Mouse (Mus musculus): Measurements from ENCODE around the gene Vmn2r45. TPM values are rescaled to one million over a fixed set of nuclear protein-coding genes. Genes with fewer than 3 reads are reported as not detected.
"Not testable (repeated sequence)": the region's sequence is repeated elsewhere in the genome, so short reads cannot be mapped to it uniquely, and the experiment has no call there.

Gene Vmn2r45
- polyA plus RNA-seq (2016; fragmentation: Nextera tagmentation; extraction: Ambion mirVana): not detected in 2 replicates

DNA sequence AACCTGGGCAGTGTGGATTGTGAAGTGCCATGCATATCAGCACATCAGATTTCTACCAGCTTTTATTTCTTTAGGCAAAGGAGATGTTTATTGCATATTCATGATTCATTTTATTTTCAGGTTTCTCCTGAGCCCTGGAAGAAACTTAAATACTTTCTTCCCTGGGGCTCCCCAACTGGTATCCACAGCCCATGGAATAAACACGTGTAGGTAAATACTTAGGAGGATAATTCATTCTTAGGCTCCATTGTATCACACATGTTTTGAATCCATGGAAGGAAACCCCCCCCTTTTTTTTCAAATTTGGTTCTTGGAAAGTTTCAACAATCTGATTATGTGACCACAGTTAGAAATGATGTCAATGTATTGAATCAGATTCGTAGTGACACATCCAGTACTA lies at the start of gene Vmn2r45:
TSS of gene Vmn2r45 (minus strand) at position 101 of the 400 bp plus-strand sequence.
- H3K27ac ChIP-seq; H3K4me3 ChIP-seq; DNase-seq (ENCODE audit: extremely low spot score, low spot score); H3K36me3 ChIP-seq (replicated peaks); H3K27me3 ChIP-seq (ENCODE audit: poor library complexity, severe bottlenecking); H3K4me1 ChIP-seq; H3K9me3 ChIP-seq: not testable (repeated sequence)
- 59% methylated on average over 2 of the region's 2 CpGs for WGBS

Other genes with a start within 250 kb of the Vmn2r45 start
- gene Vmn2r43, start 228.5 kb downstream of the Vmn2r45 start, polyA plus RNA-seq (2016; fragmentation: Nextera tagmentation; extraction: Ambion mirVana): not detected in 2 replicates
- gene Vmn2r44, start 105.7 kb downstream of the Vmn2r45 start, polyA plus RNA-seq (2016; fragmentation: Nextera tagmentation; extraction: Ambion mirVana): not detected in 2 replicates